Mouse (Mus musculus) E14TG2a.4 (cell line): ENCODE results near the gene Clasrp.

Source experiments
- H3K27me3 ChIP-seq: 2 replicates; pipeline ENCODE4 v1.6.1; 2014; ENCODE audit warnings: low read length, control low read depth; ENCODE audit not compliant: insufficient read depth
- H3K36me3 ChIP-seq: 2 replicates; pipeline ENCODE4 v1.6.1; 2014; ENCODE audit warnings: low read length, control low read depth; ENCODE audit not compliant: insufficient read depth
- H3K4me1 ChIP-seq: replicated peaks from 2 replicates; pipeline ENCODE4 v1.6.1; 2014; ENCODE audit warnings: low read depth, low read length, control low read depth
- H3K4me3 ChIP-seq: replicated peaks from 2 replicates; pipeline ENCODE4 v1.5.1; 2014; ENCODE audit warnings: mild to moderate bottlenecking, low read length
- H3K9me3 ChIP-seq: 2 replicates; pipeline ENCODE4 v1.6.1; 2014; ENCODE audit warnings: low read length, control low read depth
- CTCF ChIP-seq: conservative IDR thresholded peaks from 2 replicates; pipeline ENCODE4 v1.5.1; 2014; ENCODE audit warnings: low read length
- NANOG ChIP-seq: IDR thresholded peaks from 2 replicates; pipeline ENCODE4 v1.6.1; 2014; ENCODE audit warnings: borderline replicate concordance, low read length, mixed read lengths
- POU5F1 ChIP-seq: IDR thresholded peaks from 2 replicates; pipeline ENCODE4 v1.6.1; 2014; ENCODE audit warnings: low read length, borderline replicate concordance

Clasrp gene

GRCm38 (mm10) chr7:19562643-19563410 lies 41.5 kb downstream of the Clasrp start, which contains the start of gene Ppp1r37:
Gene Ppp1r37 (minus strand): TSS chr7:19563076.
- Histone ChIP-seq H3K4me3 (peak within 1 kb of the TSS; percentile 97), H3K27me3 (peaks cover 9% of the 10 kb centered on the region)

GRCm38 (mm10) chr7:19561765-19562642 lies 42.3 kb downstream of the Clasrp start:
- H3K4me3 ChIP-seq = peak overlapping the region; percentile 97
- H3K36me3 ChIP-seq = peaks cover 62% of the 10 kb centered on the region
- TF ChIP-seq CTCF (no peak), NANOG (no peak), POU5F1 (no peak)
- H3K9me3 ChIP-seq = no peaks in the 10 kb centered on the region
- peaks cover 80% of the 10 kb centered on the region for H3K4me1 ChIP-seq
- peaks cover 9% of the 10 kb centered on the region for H3K27me3 ChIP-seq

More at GRCm38 (mm10) chr7:19562643-19563410, 41.5 kb downstream of the Clasrp start, which contains the start of gene Ppp1r37:
- no peak for TF ChIP-seq NANOG
- no peak for TF ChIP-seq POU5F1
- TF ChIP-seq CTCF = no peak
- Histone ChIP-seq H3K4me1 (peaks cover 77% of the 10 kb centered on the region), H3K36me3 (peaks cover 60% of the 10 kb centered on the region), H3K9me3 (no peaks in the 10 kb centered on the region)

- no peaks in the 10 kb centered on the region for H3K9me3 ChIP-seq
- peaks cover 9% of the 10 kb centered on the region for H3K27me3 ChIP-seq
- peak overlapping the region; percentile 97 for H3K4me3 ChIP-seq
- H3K4me1 ChIP-seq = peaks cover 82% of the 10 kb centered on the region
- TF ChIP-seq POU5F1 = no peak
- no peak for TF ChIP-seq CTCF
- no peak for TF ChIP-seq NANOG
- H3K36me3 ChIP-seq = peaks cover 64% of the 10 kb centered on the region
Observed at GRCm38 (mm10) chr7:19561431-19561764, 42.9 kb downstream of the Clasrp start.

- Histone ChIP-seq H3K36me3 (peaks cover 64% of the 10 kb centered on the region), H3K27me3 (peaks cover 9% of the 10 kb centered on the region), H3K4me3 (peak overlapping the region; percentile 97), H3K9me3 (no peaks in the 10 kb centered on the region), H3K4me1 (peaks cover 80% of the 10 kb centered on the region)
- TF ChIP-seq POU5F1 (no peak), NANOG (no peak), CTCF (no peak)
Observed at GRCm38 (mm10) chr7:19560491-19561260, 43.6 kb downstream of the Clasrp start.

GRCm38 (mm10) chr7:19558965-19559364 lies 45.3 kb downstream of the Clasrp start:
- TF ChIP-seq POU5F1 = no peak
- no peak for TF ChIP-seq NANOG
- TF ChIP-seq CTCF = peak; percentile 65
- no peak overlapping the region for H3K4me3 ChIP-seq
- no peaks in the 10 kb centered on the region for H3K9me3 ChIP-seq
- peaks cover 83% of the 10 kb centered on the region for H3K4me1 ChIP-seq
- H3K27me3 ChIP-seq = peaks cover 9% of the 10 kb centered on the region
- H3K36me3 ChIP-seq = peaks cover 59% of the 10 kb centered on the region

DNA sequence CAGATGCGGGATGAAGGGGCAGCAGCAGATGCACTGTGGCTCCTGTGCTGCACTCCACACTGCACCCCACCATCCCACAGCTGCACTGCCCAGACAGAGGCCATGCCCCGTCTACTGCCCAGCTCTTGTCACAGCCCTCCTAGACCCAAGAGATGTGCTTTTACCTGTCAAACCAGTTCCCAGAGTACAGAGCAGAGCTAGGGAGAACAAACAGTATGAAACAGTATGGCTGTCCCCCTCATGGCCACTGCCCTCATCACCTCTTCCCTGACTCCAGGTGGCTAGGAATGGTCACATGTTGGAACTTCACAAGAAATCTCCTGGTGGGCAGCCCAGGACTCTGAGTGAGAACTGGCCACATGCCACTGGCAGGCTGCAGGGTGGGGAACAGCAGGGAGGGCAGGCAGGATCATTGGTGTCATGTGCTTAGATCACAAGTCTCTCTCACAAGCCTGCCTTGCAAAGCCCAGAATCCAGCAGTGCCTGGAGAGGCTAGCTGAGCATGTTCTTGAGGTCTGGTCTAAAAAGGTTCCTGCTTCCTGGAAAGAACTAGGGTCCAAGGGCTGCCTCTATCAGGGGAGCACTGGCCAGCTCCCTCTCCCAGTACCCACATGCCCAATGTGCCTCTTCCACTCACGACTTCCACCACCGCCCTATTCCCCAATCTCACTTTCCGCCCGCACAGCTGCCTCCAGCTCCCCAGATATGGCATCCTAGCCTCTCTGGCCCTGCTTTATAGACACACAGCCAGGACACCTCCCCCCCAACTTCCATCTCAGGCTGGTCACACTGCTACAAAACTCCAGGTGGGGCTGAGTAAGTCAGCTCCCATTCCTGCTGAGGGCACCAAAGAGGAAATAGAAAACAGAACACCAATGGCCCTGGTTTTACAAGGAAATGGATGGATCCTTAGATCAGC lies 46.0 kb downstream of the Clasrp start:
- Histone ChIP-seq H3K36me3 (peaks cover 60% of the 10 kb centered on the region), H3K9me3 (no peaks in the 10 kb centered on the region), H3K27me3 (peaks cover 9% of the 10 kb centered on the region), H3K4me1 (peaks cover 79% of the 10 kb centered on the region), H3K4me3 (no peak overlapping the region)
- TF ChIP-seq NANOG = no peak

DNA sequence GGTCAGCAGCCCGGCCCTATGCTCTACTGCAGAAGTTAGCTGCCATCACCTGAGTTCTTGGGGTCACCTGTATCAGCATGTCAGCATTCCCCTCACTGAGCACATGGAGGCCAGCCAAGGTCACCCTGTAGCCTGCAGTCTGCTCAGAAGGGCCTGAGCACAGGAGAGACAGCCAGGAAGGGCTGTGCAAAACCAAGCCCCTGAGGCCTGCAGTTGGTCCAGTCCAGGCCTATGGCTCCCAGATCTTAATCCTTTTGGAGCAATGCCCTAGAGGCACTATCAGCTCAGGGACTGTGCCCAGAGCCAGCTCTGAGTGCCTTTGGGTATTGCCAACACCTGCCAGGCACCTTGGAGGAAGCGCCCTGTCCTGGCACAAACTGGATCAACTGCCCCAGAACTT lies 47.2 kb downstream of the Clasrp start:
- no peak for TF ChIP-seq CTCF
- no peak for TF ChIP-seq POU5F1
- TF ChIP-seq NANOG = no peak
- no peaks in the 10 kb centered on the region for H3K9me3 ChIP-seq
- H3K27me3 ChIP-seq = peaks cover 9% of the 10 kb centered on the region
- H3K36me3 ChIP-seq = peaks cover 72% of the 10 kb centered on the region
- no peak overlapping the region for H3K4me3 ChIP-seq
- peaks cover 72% of the 10 kb centered on the region for H3K4me1 ChIP-seq
